Mouse (Mus musculus): Measurements from ENCODE around the gene Mrps18c. TPM values are rescaled to one million over a fixed set of nuclear protein-coding genes. Genes with fewer than 3 reads are reported as not detected.

The Mrps18c gene
- total RNA-seq (2015; ENCODE audit: low replicate concordance) (40.2 and 119 TPM in 2 replicates), total RNA-seq (2017; ENCODE audit: low replicate concordance) (31.3 and 92.2 TPM in 2 replicates)

DNA sequence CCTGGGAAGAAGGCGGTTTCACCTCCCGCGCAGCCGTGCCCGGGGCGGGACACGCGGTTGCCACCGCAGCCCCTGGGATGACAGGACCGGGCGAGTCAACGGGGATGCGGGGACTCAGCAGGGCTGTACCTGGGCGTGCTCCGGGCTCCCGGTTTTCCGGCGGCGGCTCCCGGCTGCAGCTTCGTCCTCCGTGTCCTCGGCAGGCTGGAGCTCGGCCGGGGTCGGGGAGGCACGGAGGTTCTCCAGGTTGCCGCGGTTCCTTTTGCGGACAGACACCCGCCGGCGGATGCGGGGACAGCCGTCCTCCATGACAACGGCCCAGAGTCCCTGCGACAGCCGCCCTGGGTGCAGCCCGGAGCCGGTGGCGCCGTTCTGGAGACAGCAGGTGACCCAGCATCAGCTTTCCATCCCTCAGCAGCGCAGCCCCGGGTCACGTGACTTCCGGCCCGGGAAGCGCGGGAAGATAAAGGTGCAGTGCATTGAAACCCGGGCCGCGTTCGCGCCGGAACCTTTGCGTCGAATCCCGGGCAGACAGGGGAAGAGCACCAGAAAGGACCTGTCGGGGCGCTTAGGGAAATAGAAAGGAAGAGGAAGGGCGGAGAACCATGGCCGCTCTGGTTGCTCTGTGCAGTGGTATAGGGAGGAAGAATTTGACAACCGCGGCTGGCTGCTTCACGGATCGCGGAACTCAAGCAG lies at the start of gene Mrps18c, which contains the start of gene Helq:
Gene Mrps18c, plus strand, starts transcription at position 463 of the 696 bp plus-strand sequence.
Gene Helq, minus strand, starts transcription at position 434 of the 696 bp plus-strand sequence.
- ATAC-seq (replicated peaks; ENCODE audit: low FRiP score, poor library complexity, severe bottlenecking), result peak; percentile 100

DNA sequence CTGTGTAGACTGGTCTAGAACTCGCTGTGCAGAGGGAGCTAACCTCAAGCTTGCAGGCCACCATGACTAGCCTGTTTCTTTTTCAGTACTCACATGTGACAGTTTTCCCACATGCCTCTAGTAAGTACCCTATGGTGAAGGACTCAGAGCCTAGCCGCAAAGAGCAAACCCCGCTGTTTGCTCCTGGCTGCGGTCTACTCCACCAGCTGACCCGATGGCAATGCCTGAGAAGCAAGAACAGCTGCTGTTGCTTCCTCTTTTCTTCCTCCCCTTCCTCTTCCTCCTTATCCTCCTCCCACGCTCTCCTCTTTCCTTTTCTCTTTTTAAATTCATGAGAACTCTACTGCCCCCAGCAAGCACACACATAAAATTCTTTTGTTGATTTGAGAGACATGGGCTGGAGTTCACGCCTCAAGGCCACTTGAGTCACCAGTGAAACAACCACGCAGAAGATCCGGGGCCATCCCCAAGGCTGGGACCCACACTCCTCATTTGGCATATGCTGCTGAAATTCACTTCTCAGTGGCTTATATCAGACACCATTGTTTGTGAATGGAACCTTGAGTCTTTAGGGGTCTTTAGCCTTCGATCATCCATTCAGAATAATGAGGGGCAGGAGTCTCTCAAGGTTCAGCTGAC lies 47.7 kb upstream of the Mrps18c start:
- no peak for ATAC-seq (replicated peaks; ENCODE audit: low FRiP score, poor library complexity, severe bottlenecking)

DNA sequence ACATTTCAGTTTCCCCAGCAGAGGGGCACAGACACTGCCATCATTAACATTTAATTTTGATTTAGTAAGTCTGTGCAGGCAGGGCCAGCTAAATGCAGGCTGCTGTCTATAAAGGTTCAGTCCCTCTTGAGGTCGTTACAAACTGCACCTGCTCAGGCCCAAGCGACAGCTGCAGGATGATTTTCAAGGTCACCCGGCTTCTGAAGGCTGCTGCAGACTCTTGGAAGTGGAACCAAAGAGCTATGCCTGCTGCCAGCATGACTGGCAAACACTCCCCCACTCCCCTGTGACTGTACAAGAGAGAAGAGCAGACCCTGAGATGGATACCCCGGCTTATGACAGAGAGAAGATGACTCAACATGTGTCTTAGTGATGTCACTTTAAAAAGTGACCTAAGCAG lies 46.8 kb upstream of the Mrps18c start:
- ATAC-seq (replicated peaks; ENCODE audit: low FRiP score, poor library complexity, severe bottlenecking), result no peak

GRCm38 (mm10) chr5:100753407-100753806 lies 45.0 kb upstream of the Mrps18c start:
- ATAC-seq (replicated peaks; ENCODE audit: low FRiP score, poor library complexity, severe bottlenecking), result no peak

DNA sequence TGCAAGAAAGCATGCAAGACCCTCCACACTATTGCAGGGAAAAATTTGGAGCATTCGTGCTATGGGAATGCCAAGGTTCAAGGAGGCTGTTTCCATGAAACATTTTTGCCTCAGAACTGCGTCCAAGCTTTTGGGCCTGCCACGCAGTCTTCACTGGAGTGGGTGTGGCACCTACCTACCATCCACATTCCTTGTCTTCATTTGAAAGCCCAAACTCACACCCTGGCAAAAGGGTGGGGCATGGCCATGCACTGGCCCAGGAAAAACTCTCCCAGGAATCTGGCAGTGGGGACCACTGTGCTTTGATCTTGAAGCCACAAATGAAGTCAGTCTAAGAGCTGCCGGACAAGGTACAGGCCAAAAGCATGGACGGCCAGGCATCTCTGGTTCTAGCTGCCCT lies 40.3 kb upstream of the Mrps18c start:
- no peak for ATAC-seq (replicated peaks; ENCODE audit: low FRiP score, poor library complexity, severe bottlenecking)

DNA sequence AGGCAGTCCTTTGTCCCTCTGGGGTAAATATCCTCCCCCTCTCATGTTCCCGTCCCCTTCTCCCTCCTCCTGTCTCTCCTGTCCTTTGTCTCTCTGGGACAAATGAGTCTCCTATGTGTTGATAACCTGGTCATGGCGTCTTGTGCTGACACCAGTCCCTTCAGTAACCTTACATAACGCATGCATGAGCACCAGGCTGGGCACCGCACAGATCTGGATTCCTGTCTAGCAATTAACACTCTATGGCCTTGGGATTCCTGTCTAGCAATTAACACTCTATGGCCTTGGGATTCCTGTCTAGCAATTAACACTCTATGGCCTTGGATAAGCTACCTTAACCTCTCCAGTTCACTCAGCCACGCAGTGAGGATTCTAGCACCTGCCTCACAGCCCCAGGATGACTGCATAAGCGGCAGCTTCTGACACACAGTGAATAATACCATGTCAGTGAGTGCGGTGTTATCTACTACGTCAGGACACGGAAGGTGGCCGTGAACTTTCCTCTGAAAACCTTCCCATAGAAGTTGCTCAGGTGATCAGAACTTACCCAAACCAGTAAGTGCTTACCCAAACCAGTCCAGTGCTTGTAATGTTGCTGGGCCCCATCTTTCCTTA lies 38.3 kb upstream of the Mrps18c start:
- ATAC-seq (replicated peaks; ENCODE audit: low FRiP score, poor library complexity, severe bottlenecking), result no peak

GRCm38 (mm10) chr5:100761736-100762135 lies 36.7 kb upstream of the Mrps18c start:
- ATAC-seq (replicated peaks; ENCODE audit: low FRiP score, poor library complexity, severe bottlenecking), result no peak

DNA sequence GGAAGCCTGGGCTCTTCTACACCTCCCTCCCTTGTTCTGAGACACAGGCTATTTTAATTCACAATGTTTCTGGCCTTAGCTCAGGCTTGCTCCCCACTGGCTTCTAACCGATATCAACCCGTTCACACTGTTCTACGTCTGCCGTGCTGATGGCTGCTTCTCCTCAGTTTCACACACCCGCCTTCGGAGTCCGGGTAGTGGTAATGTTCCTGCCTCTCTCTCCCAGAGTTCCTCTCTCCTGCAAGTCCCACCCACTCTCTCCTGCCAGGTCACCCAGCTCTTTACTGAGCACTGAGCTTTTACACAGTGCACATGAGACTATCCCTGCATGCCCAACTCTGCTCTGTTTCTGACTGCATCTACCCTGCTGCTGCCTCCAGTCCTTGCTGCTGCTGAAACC lies 32.4 kb upstream of the Mrps18c start:
- ATAC-seq (replicated peaks; ENCODE audit: low FRiP score, poor library complexity, severe bottlenecking), result no peak

- no peak for ATAC-seq (replicated peaks; ENCODE audit: low FRiP score, poor library complexity, severe bottlenecking)
Measured at GRCm38 (mm10) chr5:100771575-100771974, 26.9 kb upstream of the Mrps18c start.

DNA sequence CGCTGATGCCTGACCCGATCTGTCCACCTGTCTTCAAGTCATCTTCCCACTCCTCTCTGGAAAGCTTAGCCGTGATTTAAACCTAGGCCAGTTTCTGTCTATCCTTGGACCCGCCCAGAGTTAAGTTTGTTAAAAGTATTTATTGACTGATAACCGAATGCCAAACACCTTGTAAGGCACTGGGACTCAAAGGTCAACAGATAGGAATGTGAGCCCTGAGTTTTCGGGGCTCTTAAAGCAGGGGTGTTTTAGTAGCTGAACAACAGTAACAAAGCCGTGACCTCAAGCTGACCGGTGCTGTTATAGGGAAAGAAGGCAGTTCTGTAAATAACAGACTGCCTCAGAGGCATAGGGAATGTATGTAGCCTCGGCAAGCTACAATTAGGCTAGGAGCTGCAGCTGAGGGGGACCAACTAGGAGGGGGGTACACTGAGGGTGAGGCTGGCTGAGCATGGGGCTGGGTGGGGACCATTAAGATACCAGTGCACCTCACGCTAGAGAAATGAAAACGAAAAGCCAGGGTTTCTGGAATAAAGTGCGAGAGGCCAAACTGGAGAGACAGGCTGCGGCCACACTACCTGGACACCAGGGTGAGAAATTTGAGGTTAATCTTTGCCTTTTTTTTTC lies 22.5 kb upstream of the Mrps18c start:
- no peak for ATAC-seq (replicated peaks; ENCODE audit: low FRiP score, poor library complexity, severe bottlenecking)

DNA sequence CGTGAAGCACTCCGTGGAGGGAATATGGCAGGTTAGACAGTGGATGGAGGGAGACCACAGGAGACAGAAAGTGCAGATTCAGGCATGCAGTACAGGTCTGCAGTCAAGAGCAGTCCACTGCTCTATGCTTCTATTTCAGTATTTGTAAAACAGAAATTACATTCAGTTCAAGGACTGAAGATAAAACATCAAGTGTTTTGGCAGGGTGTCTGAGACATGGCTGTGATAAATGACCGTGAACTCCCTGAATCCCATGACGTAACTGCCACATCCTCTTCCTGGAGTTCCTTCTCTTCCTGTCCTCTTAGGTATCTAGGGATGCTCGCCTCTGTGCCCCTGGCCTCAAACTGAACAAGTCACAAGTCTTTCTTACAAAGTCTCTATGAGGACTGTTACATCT lies 21.5 kb upstream of the Mrps18c start:
- no peak for ATAC-seq (replicated peaks; ENCODE audit: low FRiP score, poor library complexity, severe bottlenecking)

GRCm38 (mm10) chr5:100779002-100779401 lies 19.4 kb upstream of the Mrps18c start:
- ATAC-seq (replicated peaks; ENCODE audit: low FRiP score, poor library complexity, severe bottlenecking), result no peak

DNA sequence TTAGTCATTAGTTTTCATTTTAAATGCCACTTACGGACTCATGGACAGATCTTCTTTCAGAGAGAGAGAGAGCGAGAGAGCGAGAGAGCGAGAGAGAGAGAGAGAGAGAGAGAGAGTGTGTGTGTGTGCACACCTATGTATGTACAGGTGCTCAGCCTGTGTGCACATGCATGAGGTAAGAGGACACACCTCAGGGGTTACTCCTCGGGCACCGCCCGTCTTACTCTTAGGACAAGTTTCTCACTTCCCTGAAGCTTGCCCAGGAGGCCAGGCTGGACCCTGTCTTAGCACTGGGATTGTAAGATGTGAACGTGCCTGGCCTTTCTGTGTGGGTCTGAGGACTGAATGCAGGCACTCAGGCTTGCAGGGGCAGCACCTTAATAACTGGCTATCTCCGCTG lies 10.9 kb upstream of the Mrps18c start:
- no peak for ATAC-seq (replicated peaks; ENCODE audit: low FRiP score, poor library complexity, severe bottlenecking)

DNA sequence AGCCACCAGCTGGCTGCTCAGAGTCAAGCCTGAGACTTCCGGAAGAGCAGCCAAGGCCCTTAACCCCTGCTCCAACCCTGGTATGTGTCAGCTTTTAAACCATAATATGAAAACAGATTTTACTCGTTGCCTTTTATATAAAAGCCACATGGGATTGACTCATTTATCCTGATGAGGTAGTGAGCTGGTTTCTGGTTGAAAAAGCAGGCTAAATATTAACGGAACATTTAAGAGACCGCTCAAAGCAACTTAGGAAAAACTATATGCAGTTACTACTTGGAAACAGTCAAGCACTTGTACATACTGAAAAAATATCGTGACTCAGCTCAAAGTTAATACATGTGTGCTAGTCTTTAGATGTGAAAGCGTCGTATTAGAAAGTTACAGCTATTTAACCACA lies 6.2 kb upstream of the Mrps18c start:
- ATAC-seq (replicated peaks; ENCODE audit: low FRiP score, poor library complexity, severe bottlenecking), result no peak

- no peak for ATAC-seq (replicated peaks; ENCODE audit: low FRiP score, poor library complexity, severe bottlenecking)
Measured at GRCm38 (mm10) chr5:100794084-100794483, 4.3 kb upstream of the Mrps18c start.

DNA sequence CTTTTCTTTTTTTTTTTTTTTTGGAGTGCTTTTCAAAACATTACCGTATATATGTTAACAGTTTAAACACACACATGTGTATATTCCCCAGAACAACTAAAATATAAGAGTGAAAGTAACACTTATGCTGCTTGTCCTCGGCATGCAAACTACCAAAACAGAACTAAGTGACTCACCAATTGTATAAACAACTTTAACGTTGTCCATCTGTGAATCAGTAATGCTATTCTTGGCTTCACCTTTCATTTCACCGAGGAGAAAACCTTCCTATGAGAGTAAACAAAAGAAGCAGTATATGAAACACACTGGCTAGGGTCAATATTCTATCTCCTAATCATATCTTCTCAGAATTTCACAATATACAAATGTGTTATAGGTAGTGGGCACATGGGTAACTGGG lies 19.9 kb downstream of the Mrps18c start:
- ATAC-seq (replicated peaks; ENCODE audit: low FRiP score, poor library complexity, severe bottlenecking), result no peak

DNA sequence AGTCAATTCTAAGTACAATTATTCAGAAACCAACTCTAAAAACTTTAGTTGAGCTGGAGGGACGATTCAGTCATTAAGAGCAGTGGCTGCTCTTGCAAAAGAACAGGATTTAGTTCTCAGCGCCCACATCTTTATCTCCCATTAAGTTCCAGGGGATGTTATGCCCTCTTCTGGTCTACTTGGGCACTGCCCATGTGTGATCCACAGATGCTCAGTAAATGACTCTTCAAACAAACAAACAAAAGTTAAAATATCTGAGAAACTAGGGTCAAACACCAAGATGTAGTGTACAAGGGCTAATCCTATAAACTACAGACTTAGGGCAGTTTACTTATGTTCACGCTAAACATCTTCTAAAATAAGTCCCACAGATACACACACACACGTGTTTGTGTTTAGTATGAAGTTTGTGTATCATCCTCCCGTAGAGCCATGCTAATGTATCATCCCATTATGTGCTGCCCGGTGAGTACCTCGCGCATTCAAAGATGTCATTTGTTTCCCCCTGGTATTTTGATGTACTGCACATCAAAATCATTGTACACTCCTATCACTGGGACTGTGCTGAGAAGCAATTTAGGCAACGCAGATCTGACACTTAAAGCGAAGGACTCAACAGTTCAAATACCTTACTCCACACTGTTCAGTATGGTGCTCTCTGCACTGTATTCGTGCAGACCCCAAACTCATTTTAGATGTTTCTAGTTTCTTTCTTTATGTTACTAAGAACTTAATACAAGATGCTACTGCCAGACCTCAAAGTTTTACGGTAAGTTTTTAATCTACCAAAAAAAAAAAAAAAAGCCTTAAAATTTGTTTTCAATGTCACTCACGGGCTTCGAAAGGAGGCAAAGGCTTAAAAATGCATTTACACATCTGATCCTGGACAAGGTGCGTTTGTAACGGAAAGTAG lies 21.4 kb downstream of the Mrps18c start:
- ATAC-seq (replicated peaks; ENCODE audit: low FRiP score, poor library complexity, severe bottlenecking), result no peak; the same call in 1 of the 2 replicates

DNA sequence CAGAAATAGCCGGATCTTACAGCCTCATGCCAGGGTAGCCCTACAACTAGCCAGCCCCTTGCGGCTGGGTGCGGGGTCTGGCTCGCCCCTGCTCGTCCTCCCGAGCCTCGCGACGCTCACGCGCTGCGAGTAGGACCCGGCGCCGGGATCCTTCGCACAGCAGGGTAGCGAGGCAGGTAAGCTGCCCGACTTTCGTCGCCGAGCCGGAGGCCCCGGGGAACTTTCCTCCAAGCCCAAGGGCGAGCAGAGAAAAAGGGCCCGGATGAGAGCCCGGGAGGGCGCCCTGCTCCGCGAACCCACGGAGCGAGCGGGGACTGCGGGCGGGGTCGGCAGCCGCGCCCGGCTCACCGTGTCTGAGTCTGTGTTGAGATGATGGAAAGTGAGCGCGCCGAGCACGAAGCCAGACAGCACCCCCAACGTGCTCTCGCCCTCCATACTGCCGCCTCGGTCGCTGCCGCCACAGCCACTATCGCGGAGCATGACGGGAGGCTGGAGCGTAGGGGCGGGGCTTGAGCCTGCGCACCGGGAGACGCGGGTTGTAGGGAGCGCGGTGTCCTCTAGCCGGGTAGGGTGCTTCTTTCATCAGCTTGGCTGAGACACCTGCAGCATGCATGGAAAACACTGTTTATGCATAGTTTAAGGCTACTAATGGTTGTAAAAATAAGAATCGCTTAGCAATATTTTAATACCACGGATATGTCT lies 22.2 kb downstream of the Mrps18c start, which contains the start of gene Abraxas1:
Gene Abraxas1, minus strand, starts transcription at position 483 of the 702 bp plus-strand sequence.
- peak; percentile 99 for ATAC-seq (replicated peaks; ENCODE audit: low FRiP score, poor library complexity, severe bottlenecking)

- ATAC-seq (replicated peaks; ENCODE audit: low FRiP score, poor library complexity, severe bottlenecking), result no peak
Measured at GRCm38 (mm10) chr5:100821375-100821774, 22.9 kb downstream of the Mrps18c start.
